Mouse (Mus musculus) naive thymus-derived CD4-positive, alpha-beta T cell, adult 2 months (primary cell): ENCODE results near the gene Bex6.

Source experiments
- DNase-seq: peaks from one replicate; pipeline ENCODE4 v3.0.0-alpha.2; 2011; ENCODE audit warnings: low read depth

Gene Bex6

GRCm38 (mm10) chr16:32179333-32179901 is at the start of gene Bex6:
Bex6 (plus strand) TSS chr16:32179823.
- DNase-seq = no peak

GRCm38 (mm10) chr16:32130190-32130826 is 49.3 kb upstream of the Bex6 start:
- DNase-seq = peak; percentile 87

- DNase-seq = no peak
Measured at GRCm38 (mm10) chr16:32133148-32133547, 46.5 kb upstream of the Bex6 start.

GRCm38 (mm10) chr16:32135842-32136357 is 43.7 kb upstream of the Bex6 start:
- no peak for DNase-seq

GRCm38 (mm10) chr16:32138954-32139353 is 40.7 kb upstream of the Bex6 start:
- no peak for DNase-seq

- no peak for DNase-seq
Measured at GRCm38 (mm10) chr16:32143766-32144165, 35.9 kb upstream of the Bex6 start.

- no peak for DNase-seq
Measured at GRCm38 (mm10) chr16:32144592-32144991, 35.0 kb upstream of the Bex6 start.

- no peak for DNase-seq
Measured at GRCm38 (mm10) chr16:32147589-32148207, 31.9 kb upstream of the Bex6 start.

- no peak for DNase-seq
Measured at GRCm38 (mm10) chr16:32153976-32154375, 25.6 kb upstream of the Bex6 start.

- DNase-seq = no peak
Measured at GRCm38 (mm10) chr16:32154437-32154836, 25.2 kb upstream of the Bex6 start.

GRCm38 (mm10) chr16:32156719-32157118 is 22.9 kb upstream of the Bex6 start:
- DNase-seq = no peak

GRCm38 (mm10) chr16:32157369-32157768 is 22.3 kb upstream of the Bex6 start:
- DNase-seq = no peak

- no peak for DNase-seq
Measured at GRCm38 (mm10) chr16:32158966-32159365, 20.7 kb upstream of the Bex6 start.

GRCm38 (mm10) chr16:32160742-32161323 is 18.8 kb upstream of the Bex6 start:
- peak; percentile 44 for DNase-seq

GRCm38 (mm10) chr16:32163392-32163791 is 16.2 kb upstream of the Bex6 start:
- peak; percentile 64 for DNase-seq

GRCm38 (mm10) chr16:32163891-32164290 is 15.7 kb upstream of the Bex6 start:
- no peak for DNase-seq

- peak; percentile 35 for DNase-seq
Measured at GRCm38 (mm10) chr16:32164396-32165027, 15.1 kb upstream of the Bex6 start.

GRCm38 (mm10) chr16:32165281-32165821 is 14.3 kb upstream of the Bex6 start, which contains the start of gene Nrros:
Nrros (minus strand) TSS chr16:32165594.
- peak; percentile 91 for DNase-seq

GRCm38 (mm10) chr16:32167819-32168545 is 11.6 kb upstream of the Bex6 start:
- no peak for DNase-seq

- no peak for DNase-seq
Measured at GRCm38 (mm10) chr16:32171031-32171731, 8.4 kb upstream of the Bex6 start.

- no peak for DNase-seq
Measured at GRCm38 (mm10) chr16:32173401-32173800, 6.2 kb upstream of the Bex6 start.
